ENCODE assay signal across 16 mouse cellular contexts in genomic region chr14:59632067-59632466, GRCm38 (mm10). TPM values are rescaled to one million over a fixed set of nuclear protein-coding genes. Genes with fewer than 3 reads are reported as not detected.
"Had no signal": no experiment of that assay in that cellular context is flagged by ENCODE, and none has a peak within 500 bp of the region (broad histone marks: within the 10 kb centered on the region; RNA-seq: fewer than 3 reads in every experiment).

No protein-coding gene starts in this region.

- H3K27ac ChIP-seq: neural tube, embryonic 15.5 days; stomach, embryonic 15.5 days; stomach, postnatal 0 days had no signal

- DNase-seq: retina, postnatal 1 day; right cerebral cortex, adult 18-20 months; right cerebral cortex, postnatal 14 days; right cerebral cortex, postnatal 25 days; right cerebral cortex, postnatal 4 days; spleen, adult 18-20 months; thymus, adult 18-20 months; thymus, adult 2 months; thymus, postnatal 14 days; thymus, postnatal 25 days; thymus, postnatal 36 days; thymus, postnatal 4 days had no signal

- H3K9ac ChIP-seq: neural tube, embryonic 15.5 days; stomach, embryonic 15.5 days had no signal

- H3K4me2 ChIP-seq: neural tube, embryonic 15.5 days; stomach, embryonic 15.5 days had no signal

- H3K36me3 ChIP-seq: stomach, embryonic 15.5 days had no signal

- H3K4me3 ChIP-seq: neural tube, embryonic 15.5 days; stomach, embryonic 15.5 days had no signal

- H3K9me3 ChIP-seq: neural tube, embryonic 15.5 days; stomach, embryonic 15.5 days had no signal

RNA-seq across cellular contexts. Expression of gene Shisa2, which starts 7.0 kb away (rescaled TPM):
- total RNA-seq: neutrophil, adult 5-6 weeks had no signal
